Mouse (Mus musculus): ENCODE measurements at regions not wholly inside any gene's neighbourhood (a gene's known extent, or its start where the extent isn't known, plus 50 kb on each side); places are given as distances from the start of the nearest gene placed in this dataset.

- H3K27ac ChIP-seq (ENCODE audit: poor library complexity, severe bottlenecking) = no peak overlapping the region
- peaks cover 17% of the 10 kb centered on the region; the same call in 1 of the 2 replicates for H3K27me3 ChIP-seq (replicated peaks)
- WGBS = 78% methylated on average over 2 of the region's 2 CpGs
- no peak overlapping the region for H3K4me2 ChIP-seq
- H3K36me3 ChIP-seq = no peaks in the 10 kb centered on the region
- H3K9ac ChIP-seq = no peak overlapping the region
- H3K4me1 ChIP-seq (replicated peaks) = peaks cover 33% of the 10 kb centered on the region
- no peak for ATAC-seq (ENCODE audit: insufficient number of reproducible peaks, low FRiP score)
- H3K9me3 ChIP-seq (replicated peaks) = peaks cover 4% of the 10 kb centered on the region; the same call in 1 of the 2 replicates
- no peak overlapping the region for H3K4me3 ChIP-seq
Observed at GRCm38 (mm10) chr1:92710321-92710839, 61.7 kb upstream of the Otos start.

GRCm38 (mm10) chr1:92709190-92709850, 60.7 kb upstream of the Otos start:
- Histone ChIP-seq H3K9me3 (replicated peaks) (peaks cover 4% of the 10 kb centered on the region; the same call in 1 of the 2 replicates), H3K4me3 (no peak overlapping the region), H3K9ac (no peak overlapping the region), H3K27ac (ENCODE audit: poor library complexity, severe bottlenecking) (peak overlapping the region; percentile 41; the same call in 1 of the 2 replicates), H3K4me2 (no peak overlapping the region), H3K36me3 (no peaks in the 10 kb centered on the region), H3K4me1 (replicated peaks) (peaks cover 22% of the 10 kb centered on the region), H3K27me3 (replicated peaks) (peaks cover 13% of the 10 kb centered on the region; the same call in 1 of the 2 replicates)
- peak; percentile 57; the same call in 1 of the 2 replicates for ATAC-seq (ENCODE audit: insufficient number of reproducible peaks, low FRiP score)
- 62% methylated on average over 14 of the region's 14 CpGs for WGBS

GRCm38 (mm10) chr1:92707917-92708897, 59.6 kb upstream of the Otos start:
- peaks cover 4% of the 10 kb centered on the region; the same call in 1 of the 2 replicates for H3K9me3 ChIP-seq (replicated peaks)
- H3K36me3 ChIP-seq = no peaks in the 10 kb centered on the region
- no peak overlapping the region for H3K4me3 ChIP-seq
- H3K4me1 ChIP-seq (replicated peaks) = peaks cover 33% of the 10 kb centered on the region
- H3K9ac ChIP-seq = no peak overlapping the region
- no peak overlapping the region for H3K4me2 ChIP-seq
- H3K27ac ChIP-seq (ENCODE audit: poor library complexity, severe bottlenecking) = no peak overlapping the region
- no peak for ATAC-seq (ENCODE audit: insufficient number of reproducible peaks, low FRiP score)
- 79% methylated on average over 19 of the region's 19 CpGs for WGBS
- H3K27me3 ChIP-seq (replicated peaks) = peaks cover 13% of the 10 kb centered on the region; the same call in 1 of the 2 replicates

- WGBS = 74% methylated on average over 2 of the region's 2 CpGs
- Histone ChIP-seq H3K4me3 (no peak overlapping the region), H3K4me1 (replicated peaks) (peaks cover 35% of the 10 kb centered on the region), H3K36me3 (no peaks in the 10 kb centered on the region), H3K9ac (no peak overlapping the region), H3K27ac (ENCODE audit: poor library complexity, severe bottlenecking) (no peak overlapping the region), H3K9me3 (replicated peaks) (peaks cover 4% of the 10 kb centered on the region; the same call in 1 of the 2 replicates), H3K4me2 (no peak overlapping the region), H3K27me3 (replicated peaks) (peaks cover 13% of the 10 kb centered on the region; the same call in 1 of the 2 replicates)
- no peak for ATAC-seq (ENCODE audit: insufficient number of reproducible peaks, low FRiP score)
Observed at GRCm38 (mm10) chr1:92707441-92707840, 58.8 kb upstream of the Otos start.

- H3K27ac ChIP-seq (ENCODE audit: poor library complexity, severe bottlenecking) = peak overlapping the region; percentile 17
- H3K9me3 ChIP-seq (replicated peaks) = peaks cover 4% of the 10 kb centered on the region; the same call in 1 of the 2 replicates
- WGBS = 68% methylated on average over 12 of the region's 12 CpGs
- peaks cover 46% of the 10 kb centered on the region for H3K4me1 ChIP-seq (replicated peaks)
- ATAC-seq (ENCODE audit: insufficient number of reproducible peaks, low FRiP score) = no peak
- H3K27me3 ChIP-seq (replicated peaks) = peaks cover 10% of the 10 kb centered on the region
- no peak overlapping the region for H3K4me2 ChIP-seq
- no peaks in the 10 kb centered on the region for H3K36me3 ChIP-seq
- no peak overlapping the region for H3K4me3 ChIP-seq
- H3K9ac ChIP-seq = no peak overlapping the region
Observed at GRCm38 (mm10) chr1:92703903-92704302, 55.3 kb upstream of the Otos start.

- H3K27me3 ChIP-seq (replicated peaks) = peaks cover 10% of the 10 kb centered on the region
- H3K9ac ChIP-seq = no peak overlapping the region
- no peaks in the 10 kb centered on the region for H3K36me3 ChIP-seq
- peaks cover 4% of the 10 kb centered on the region; the same call in 1 of the 2 replicates for H3K9me3 ChIP-seq (replicated peaks)
- WGBS = 77% methylated on average over 3 of the region's 3 CpGs
- no peak overlapping the region for H3K4me3 ChIP-seq
- no peak overlapping the region for H3K4me2 ChIP-seq
- H3K4me1 ChIP-seq (replicated peaks) = peaks cover 46% of the 10 kb centered on the region
- H3K27ac ChIP-seq (ENCODE audit: poor library complexity, severe bottlenecking) = no peak overlapping the region
- no peak for ATAC-seq (ENCODE audit: insufficient number of reproducible peaks, low FRiP score)
Observed at GRCm38 (mm10) chr1:92703270-92703669, 54.6 kb upstream of the Otos start.

- no peak overlapping the region for H3K4me2 ChIP-seq
- no peak overlapping the region for H3K4me3 ChIP-seq
- WGBS = 84% methylated on average over 2 of the region's 2 CpGs
- no peaks in the 10 kb centered on the region for H3K36me3 ChIP-seq
- no peak for ATAC-seq (ENCODE audit: insufficient number of reproducible peaks, low FRiP score)
- H3K9me3 ChIP-seq (replicated peaks) = no peaks in the 10 kb centered on the region
- peaks cover 15% of the 10 kb centered on the region for H3K27me3 ChIP-seq (replicated peaks)
- no peak overlapping the region for H3K9ac ChIP-seq
- H3K27ac ChIP-seq (ENCODE audit: poor library complexity, severe bottlenecking) = no peak overlapping the region
- peaks cover 57% of the 10 kb centered on the region for H3K4me1 ChIP-seq (replicated peaks)
Observed at GRCm38 (mm10) chr1:92700107-92700506, 51.5 kb upstream of the Otos start.

- H3K4me3 ChIP-seq = no peak overlapping the region
- peaks cover 15% of the 10 kb centered on the region for H3K27me3 ChIP-seq (replicated peaks)
- peak overlapping the region; percentile 21; the same call in 1 of the 2 replicates for H3K4me2 ChIP-seq
- H3K36me3 ChIP-seq = no peaks in the 10 kb centered on the region
- no peak for ATAC-seq (ENCODE audit: insufficient number of reproducible peaks, low FRiP score)
- H3K27ac ChIP-seq (ENCODE audit: poor library complexity, severe bottlenecking) = peak overlapping the region; percentile 46; the same call in 1 of the 2 replicates
- 8% methylated on average over 6 of the region's 6 CpGs for WGBS
- peaks cover 57% of the 10 kb centered on the region for H3K4me1 ChIP-seq (replicated peaks)
- no peak overlapping the region for H3K9ac ChIP-seq
- H3K9me3 ChIP-seq (replicated peaks) = no peaks in the 10 kb centered on the region
Observed at GRCm38 (mm10) chr1:92699697-92700096, 51.1 kb upstream of the Otos start.

- Histone ChIP-seq H3K4me1 (replicated peaks) (peaks cover 55% of the 10 kb centered on the region), H3K4me2 (peak overlapping the region; percentile 21), H3K27ac (ENCODE audit: poor library complexity, severe bottlenecking) (peak overlapping the region; percentile 46; the same call in 1 of the 2 replicates), H3K9ac (no peak overlapping the region), H3K4me3 (no peak overlapping the region), H3K36me3 (no peaks in the 10 kb centered on the region), H3K27me3 (replicated peaks) (peaks cover 15% of the 10 kb centered on the region), H3K9me3 (replicated peaks) (no peaks in the 10 kb centered on the region)
- peak; percentile 84 for ATAC-seq (ENCODE audit: insufficient number of reproducible peaks, low FRiP score)
- 4% methylated on average over 9 of the region's 9 CpGs for WGBS
Observed at GRCm38 (mm10) chr1:92699048-92699447, 50.4 kb upstream of the Otos start.

GRCm38 (mm10) chr1:92698541-92698940, 49.9 kb upstream of the Otos start:
- Histone ChIP-seq H3K27ac (ENCODE audit: poor library complexity, severe bottlenecking) (peak overlapping the region; percentile 44; the same call in 1 of the 2 replicates), H3K4me1 (replicated peaks) (peaks cover 50% of the 10 kb centered on the region), H3K4me2 (no peak overlapping the region), H3K9ac (no peak overlapping the region), H3K27me3 (replicated peaks) (peaks cover 15% of the 10 kb centered on the region), H3K9me3 (replicated peaks) (no peaks in the 10 kb centered on the region), H3K4me3 (no peak overlapping the region), H3K36me3 (no peaks in the 10 kb centered on the region)
- peak; percentile 7; the same call in 1 of the 2 replicates for ATAC-seq (ENCODE audit: insufficient number of reproducible peaks, low FRiP score)
- WGBS = 92% methylated on average over 3 of the region's 3 CpGs
